Mouse (Mus musculus) heart, embryonic 10.5 days (tissue): ENCODE results near the gene Them7. TPM values are rescaled to one million over a fixed set of nuclear protein-coding genes. Genes with fewer than 3 reads are reported as not detected.

Source experiments
- DNase-seq: peaks from one replicate; pipeline ENCODE4 v3.0.0-alpha.2; 2017; ENCODE audit warnings: low spot score
- H3K27ac ChIP-seq: fragments of 300-500 bp; sonication (generic); 2 replicates; pipeline ENCODE4 v1.5.1; 2016; ENCODE audit warnings: mild to moderate bottlenecking
- H3K27me3 ChIP-seq: fragments of 300-500 bp; sonication (generic); 2 replicates; pipeline ENCODE4 v1.6.1; 2016; ENCODE audit warnings: mild to moderate bottlenecking; ENCODE audit not compliant: poor library complexity, insufficient read depth, severe bottlenecking
- H3K36me3 ChIP-seq: fragments of 300-500 bp; sonication (generic); 2 replicates; pipeline ENCODE4 v1.6.1; 2016; ENCODE audit warnings: mild to moderate bottlenecking, moderate library complexity
- H3K4me1 ChIP-seq: fragments of 300-500 bp; sonication (generic); 2 replicates; pipeline ENCODE4 v1.6.1; 2016; ENCODE audit warnings: mild to moderate bottlenecking
- H3K4me3 ChIP-seq: fragments of 300-500 bp; sonication (generic); 2 replicates; pipeline ENCODE4 v1.5.1; 2016; ENCODE audit warnings: mild to moderate bottlenecking, moderate library complexity
- H3K9me3 ChIP-seq: fragments of 300-500 bp; sonication (generic); 2 replicates; pipeline ENCODE4 v1.6.1; 2016; ENCODE audit warnings: mild to moderate bottlenecking, moderate library complexity
- WGBS: fragments of 180-500 bp; shearing (Covaris S2); methylation state at CpG from one replicate; pipeline ENCODE4 v1.1.7; 2016; 5-methylcytosine and 5-hydroxymethylcytosine counted together
- polyA plus RNA-seq: library from polyadenylated mRNA; unstranded; fragments of >200 nt; fragmentation: Nextera tagmentation; extraction: Ambion mirVana; gene quantifications from 2 replicates; pipeline ENCODE4 v1.2.1, GENCODE M21; 2016

The Them7 gene
- polyA plus RNA-seq, 1 experiment from 2014 or later = 2.7 TPM

DNA sequence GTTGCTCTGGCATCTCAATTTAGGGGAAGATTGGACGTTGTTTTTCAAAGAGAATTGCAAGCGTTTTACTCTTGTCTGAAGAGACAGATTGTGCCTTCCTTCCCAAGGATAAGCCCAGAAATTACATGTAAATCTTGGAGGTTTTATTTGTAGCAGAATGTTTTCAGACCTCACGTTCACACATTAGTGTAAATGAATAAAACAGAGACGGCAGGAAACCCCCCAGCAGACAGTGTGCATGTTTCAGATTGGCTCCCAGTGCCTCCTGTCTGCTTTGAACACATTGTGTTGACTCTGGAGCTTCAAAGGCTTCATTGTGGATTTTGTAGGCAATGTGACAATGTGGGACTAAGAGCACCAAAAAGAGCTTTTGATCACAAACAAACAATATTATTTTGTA is 60.7 kb downstream of the Them7 start:
- DNase-seq = no peak
- H3K27me3 ChIP-seq = no peaks in the 10 kb centered on the region
- no peaks in the 10 kb centered on the region for H3K4me1 ChIP-seq
- 74% methylated on average over 4 of the region's 4 CpGs for WGBS
- H3K4me3 ChIP-seq = no peak overlapping the region
- no peaks in the 10 kb centered on the region for H3K36me3 ChIP-seq
- no peaks in the 10 kb centered on the region for H3K9me3 ChIP-seq
- H3K27ac ChIP-seq = no peak overlapping the region

DNA sequence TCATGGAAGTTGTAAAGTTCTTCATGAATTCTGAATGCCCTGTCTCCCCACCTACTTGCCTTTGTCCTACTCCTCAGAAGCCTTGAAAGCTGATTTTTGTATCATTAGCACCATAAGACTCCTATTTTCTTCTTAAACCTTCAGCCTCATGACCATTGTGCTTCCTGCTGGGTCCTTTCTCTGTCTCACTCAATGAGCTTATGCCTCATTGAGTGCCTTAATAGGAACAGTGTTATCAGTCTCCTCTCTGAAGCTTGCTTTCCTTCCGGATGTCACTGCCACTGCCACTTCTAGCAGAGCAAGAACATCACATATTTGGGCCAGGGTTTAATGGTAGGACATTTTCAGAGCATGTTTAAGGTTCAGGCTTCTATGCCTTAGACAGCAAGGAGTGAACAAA is 71.7 kb downstream of the Them7 start:
- WGBS = 23% methylated on average over 1 of the region's 1 CpGs
- Histone ChIP-seq H3K36me3 (no peaks in the 10 kb centered on the region), H3K4me1 (peaks cover 5% of the 10 kb centered on the region; the same call in 1 of the 2 replicates), H3K4me3 (no peak overlapping the region), H3K9me3 (no peaks in the 10 kb centered on the region), H3K27ac (no peak overlapping the region), H3K27me3 (no peaks in the 10 kb centered on the region)
- no peak for DNase-seq

DNA sequence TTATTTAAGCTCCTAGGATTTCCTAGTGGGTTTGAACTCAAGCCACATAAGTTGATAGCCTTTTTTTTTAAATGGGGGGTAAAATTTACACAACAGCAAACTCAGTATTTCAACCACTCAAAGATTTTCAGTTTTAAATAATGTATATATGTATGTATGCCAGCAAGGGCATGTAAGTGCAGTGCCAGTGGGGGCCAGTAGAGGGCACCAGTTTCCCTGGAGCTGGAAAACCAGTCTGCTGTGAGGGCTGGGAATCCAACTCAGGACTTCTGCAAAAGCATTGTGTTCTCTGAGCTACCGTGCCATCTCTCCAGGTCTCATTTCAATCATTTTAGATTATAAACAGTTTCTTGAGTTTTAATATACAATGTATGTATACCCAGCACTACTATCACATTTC is 74.8 kb downstream of the Them7 start:
- no peak for DNase-seq
- no peaks in the 10 kb centered on the region for H3K9me3 ChIP-seq
- no peaks in the 10 kb centered on the region for H3K27me3 ChIP-seq
- peaks cover 9% of the 10 kb centered on the region; the same call in 1 of the 2 replicates for H3K4me1 ChIP-seq
- H3K4me3 ChIP-seq = no peak overlapping the region
- no peak overlapping the region for H3K27ac ChIP-seq
- no peaks in the 10 kb centered on the region for H3K36me3 ChIP-seq
- 100% methylated on average over 1 of the region's 1 CpGs for WGBS

DNA sequence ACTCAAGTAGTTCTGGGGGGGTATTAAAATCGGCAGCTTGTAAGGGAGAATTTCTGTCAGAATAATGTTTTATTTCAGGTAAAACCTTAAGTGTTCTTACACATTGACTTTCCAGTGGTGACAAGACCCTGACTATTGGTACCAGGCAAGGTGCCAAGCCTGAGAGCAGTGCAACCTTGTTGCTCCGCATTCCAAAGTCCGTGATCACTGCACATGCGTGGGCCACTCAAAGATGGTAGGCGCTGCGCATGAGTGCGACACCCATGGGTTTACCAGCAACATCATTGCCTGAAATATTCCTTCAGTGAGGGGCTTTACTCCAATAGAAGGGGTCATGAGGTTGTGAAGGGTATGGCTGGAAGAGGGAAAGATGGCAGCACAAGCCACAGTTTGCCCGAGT is 77.0 kb downstream of the Them7 start:
- WGBS = 95% methylated on average over 8 of the region's 8 CpGs
- Histone ChIP-seq H3K36me3 (no peaks in the 10 kb centered on the region), H3K4me1 (peaks cover 5% of the 10 kb centered on the region; the same call in 1 of the 2 replicates), H3K9me3 (no peaks in the 10 kb centered on the region), H3K4me3 (no peak overlapping the region), H3K27me3 (no peaks in the 10 kb centered on the region), H3K27ac (no peak overlapping the region)
- DNase-seq = no peak

DNA sequence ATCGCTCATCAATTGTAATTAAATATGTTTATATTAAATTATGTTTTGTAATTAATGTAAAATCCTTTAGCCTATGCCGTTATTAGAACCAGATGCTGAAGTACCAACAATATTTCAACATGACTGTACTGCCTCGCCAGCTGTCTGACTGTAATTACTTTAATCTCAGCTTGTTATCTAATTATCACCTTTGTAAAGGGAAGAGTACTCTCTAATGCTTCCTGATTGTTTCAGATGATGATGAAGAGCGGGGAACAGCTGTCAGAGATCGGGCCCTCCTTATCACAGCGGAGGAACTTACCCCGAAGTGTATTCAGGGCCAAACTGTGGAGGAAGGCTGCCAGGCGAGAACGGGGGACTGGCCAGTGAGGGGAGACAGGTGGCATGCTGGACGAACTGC is 77.4 kb downstream of the Them7 start:
- Histone ChIP-seq H3K36me3 (no peaks in the 10 kb centered on the region), H3K4me3 (no peak overlapping the region), H3K4me1 (peaks cover 3% of the 10 kb centered on the region; the same call in 1 of the 2 replicates), H3K27me3 (no peaks in the 10 kb centered on the region), H3K9me3 (no peaks in the 10 kb centered on the region), H3K27ac (no peak overlapping the region)
- no peak for DNase-seq
- WGBS = 38% methylated on average over 10 of the region's 10 CpGs

DNA sequence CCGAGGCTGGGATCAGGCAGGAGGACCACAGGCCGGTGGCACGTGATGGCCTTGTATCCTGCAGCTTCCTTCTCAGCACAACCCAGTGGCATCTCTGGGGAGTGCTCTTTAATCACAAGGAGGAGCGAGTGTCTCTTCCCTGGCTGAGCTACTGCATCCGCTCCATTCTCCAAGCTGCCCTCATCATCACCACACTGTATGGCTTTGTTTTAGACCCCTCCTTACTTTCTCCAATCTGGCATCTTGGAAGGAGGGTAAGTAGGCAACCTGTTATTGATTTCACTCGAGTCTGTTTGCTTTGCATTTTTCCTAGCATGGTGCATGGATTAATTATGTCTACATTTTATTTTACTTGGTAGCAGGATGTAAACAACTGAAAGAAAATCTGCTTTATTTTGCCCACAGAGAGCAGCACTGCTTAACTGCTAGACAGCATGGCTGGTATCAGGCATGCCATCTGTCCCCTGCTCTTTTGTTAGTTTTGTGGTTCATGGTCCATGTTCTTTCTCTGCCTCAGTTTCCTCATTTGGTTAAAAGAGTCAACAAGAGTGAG is 79.9 kb downstream of the Them7 start:
- H3K27me3 ChIP-seq = no peaks in the 10 kb centered on the region
- H3K9me3 ChIP-seq = no peaks in the 10 kb centered on the region
- H3K4me3 ChIP-seq = no peak overlapping the region
- 57% methylated on average over 6 of the region's 6 CpGs for WGBS
- no peak overlapping the region for H3K27ac ChIP-seq
- no peak for DNase-seq
- no peaks in the 10 kb centered on the region for H3K36me3 ChIP-seq
- peaks cover 7% of the 10 kb centered on the region; the same call in 1 of the 2 replicates for H3K4me1 ChIP-seq

DNA sequence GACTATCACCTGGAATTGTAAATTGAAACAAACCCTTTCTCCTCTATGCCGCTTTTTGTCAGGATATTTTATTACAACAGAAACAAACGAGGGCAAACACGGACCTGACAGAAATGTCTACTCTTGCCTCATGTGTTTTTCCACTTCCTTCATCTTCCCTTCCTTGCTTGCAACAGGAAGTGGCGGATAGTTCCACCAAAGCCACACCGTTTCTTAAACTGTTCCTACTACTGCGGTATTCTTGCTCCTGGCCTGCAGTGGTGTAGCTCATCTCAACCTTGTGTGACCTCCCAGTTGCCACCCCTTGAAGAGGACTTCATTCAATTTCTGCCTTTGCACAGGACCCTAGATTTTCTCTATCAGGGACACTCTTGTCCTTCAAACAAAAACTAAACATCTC is 81.8 kb downstream of the Them7 start:
- DNase-seq = no peak
- no peaks in the 10 kb centered on the region for H3K36me3 ChIP-seq
- 85% methylated on average over 6 of the region's 6 CpGs for WGBS
- H3K4me3 ChIP-seq = no peak overlapping the region
- H3K4me1 ChIP-seq = peaks cover 7% of the 10 kb centered on the region; the same call in 1 of the 2 replicates
- H3K27ac ChIP-seq = no peak overlapping the region
- H3K27me3 ChIP-seq = no peaks in the 10 kb centered on the region
- H3K9me3 ChIP-seq = no peaks in the 10 kb centered on the region

DNA sequence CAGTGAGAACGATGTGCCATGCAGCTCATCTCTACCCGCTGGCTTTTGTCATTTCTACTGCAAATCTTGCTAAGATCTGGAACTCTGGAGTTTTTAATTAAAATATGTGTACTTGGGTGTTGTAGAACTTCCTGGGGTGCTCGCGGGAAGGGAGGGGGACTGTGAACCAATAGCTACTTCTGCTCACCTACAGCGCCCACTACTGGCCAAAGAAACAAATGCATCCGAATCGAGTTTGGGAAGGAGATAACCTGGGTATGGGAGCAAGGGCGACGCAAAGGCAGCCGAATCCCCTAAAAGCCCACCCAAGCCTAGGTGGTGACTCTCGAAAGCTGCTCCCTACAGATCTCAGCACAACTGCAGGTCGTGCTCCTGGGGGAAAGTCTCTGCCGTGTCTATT is 87.3 kb downstream of the Them7 start:
- 33% methylated on average over 13 of the region's 13 CpGs for WGBS
- no peak overlapping the region for H3K27ac ChIP-seq
- H3K27me3 ChIP-seq = peaks cover 18% of the 10 kb centered on the region; the same call in 1 of the 2 replicates
- DNase-seq = no peak
- H3K4me1 ChIP-seq = peaks cover 6% of the 10 kb centered on the region; the same call in 1 of the 2 replicates
- H3K4me3 ChIP-seq = no peak overlapping the region
- H3K9me3 ChIP-seq = no peaks in the 10 kb centered on the region
- H3K36me3 ChIP-seq = no peaks in the 10 kb centered on the region

DNA sequence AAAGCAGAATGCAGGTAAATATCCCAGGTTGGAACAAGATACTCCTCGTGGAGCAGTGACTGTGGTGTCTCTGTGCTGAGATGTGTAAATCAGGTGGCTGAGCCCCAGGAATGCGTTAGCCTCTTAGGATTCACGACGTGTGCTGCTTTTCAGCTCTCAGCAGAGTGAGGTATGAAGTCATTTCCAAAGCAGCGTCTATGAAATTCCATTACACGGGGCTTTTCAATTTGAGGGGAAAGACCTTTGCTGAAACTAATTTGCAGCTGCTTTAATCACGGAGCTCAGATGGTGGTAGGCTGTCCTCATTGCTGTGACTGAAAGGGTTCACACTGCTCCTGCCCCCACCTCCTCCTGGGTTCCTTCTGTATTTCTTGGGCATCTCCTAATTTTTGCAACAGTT is 87.9 kb downstream of the Them7 start:
- H3K4me1 ChIP-seq = peaks cover 6% of the 10 kb centered on the region; the same call in 1 of the 2 replicates
- H3K27me3 ChIP-seq = peaks cover 18% of the 10 kb centered on the region; the same call in 1 of the 2 replicates
- DNase-seq = no peak
- H3K9me3 ChIP-seq = no peaks in the 10 kb centered on the region
- no peak overlapping the region for H3K27ac ChIP-seq
- H3K36me3 ChIP-seq = no peaks in the 10 kb centered on the region
- H3K4me3 ChIP-seq = no peak overlapping the region
- 11% methylated on average over 7 of the region's 7 CpGs for WGBS

DNA sequence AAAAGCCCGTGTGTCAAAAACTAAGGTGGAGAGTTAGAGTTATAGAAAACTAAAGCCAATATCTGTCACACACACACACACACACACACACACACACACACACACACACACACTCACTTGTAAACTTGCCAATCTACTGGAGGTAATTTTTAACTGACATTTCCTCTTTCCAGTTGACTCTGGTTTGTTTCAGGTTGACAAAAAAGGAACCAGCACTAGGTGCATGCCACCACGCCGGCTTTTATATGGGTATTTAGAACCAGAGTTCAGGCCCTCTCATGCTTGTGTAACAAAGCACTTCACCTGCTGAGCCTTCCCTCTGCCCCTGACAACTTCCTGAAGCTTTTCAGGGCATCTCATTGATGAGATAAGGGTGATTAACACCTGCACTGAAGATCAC is 89.0 kb downstream of the Them7 start:
- Histone ChIP-seq H3K27ac (no peak overlapping the region), H3K27me3 (peaks cover 18% of the 10 kb centered on the region; the same call in 1 of the 2 replicates), H3K9me3 (no peaks in the 10 kb centered on the region), H3K4me1 (0 out of 2 replicates have a peak, but pooled peaks cover 2% of the 10 kb centered on the region), H3K4me3 (no peak overlapping the region), H3K36me3 (no peaks in the 10 kb centered on the region)
- WGBS = 45% methylated on average over 3 of the region's 3 CpGs
- no peak for DNase-seq

DNA sequence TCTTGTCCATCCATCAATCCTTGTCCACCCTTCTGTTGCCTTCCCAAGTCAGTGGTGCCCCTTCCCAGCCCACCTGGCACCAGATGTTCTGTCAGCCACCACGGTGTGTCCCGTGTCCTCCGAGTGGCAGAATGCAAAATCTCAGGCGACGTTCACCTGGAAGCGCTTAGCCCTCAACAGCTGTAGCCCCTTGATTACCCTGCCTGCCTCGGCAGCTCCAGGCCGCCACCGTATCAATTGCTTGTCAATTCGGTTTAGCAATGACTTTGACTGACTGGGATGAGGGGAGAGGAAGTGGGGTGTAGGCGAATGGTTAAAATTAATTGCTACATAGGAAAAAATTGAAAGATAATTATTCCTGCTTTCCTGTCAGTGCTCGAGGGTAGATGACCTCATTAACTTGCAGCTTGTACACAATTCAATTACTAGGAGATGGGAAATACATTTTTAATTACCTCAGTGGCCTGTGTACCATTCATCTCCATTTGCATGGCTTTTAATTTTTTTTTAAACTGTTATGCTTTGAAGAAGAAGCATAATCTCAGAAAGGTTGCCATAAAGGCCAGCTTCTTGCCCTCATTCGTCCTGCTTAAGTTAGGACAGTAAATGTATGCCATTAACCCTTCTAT is 93.5 kb downstream of the Them7 start:
- WGBS = 66% methylated on average over 13 of the region's 13 CpGs
- no peak overlapping the region for H3K27ac ChIP-seq
- no peak for DNase-seq
- H3K36me3 ChIP-seq = no peaks in the 10 kb centered on the region
- H3K4me3 ChIP-seq = no peak overlapping the region
- H3K9me3 ChIP-seq = no peaks in the 10 kb centered on the region
- H3K27me3 ChIP-seq = peaks cover 9% of the 10 kb centered on the region; the same call in 1 of the 2 replicates
- no peaks in the 10 kb centered on the region for H3K4me1 ChIP-seq

DNA sequence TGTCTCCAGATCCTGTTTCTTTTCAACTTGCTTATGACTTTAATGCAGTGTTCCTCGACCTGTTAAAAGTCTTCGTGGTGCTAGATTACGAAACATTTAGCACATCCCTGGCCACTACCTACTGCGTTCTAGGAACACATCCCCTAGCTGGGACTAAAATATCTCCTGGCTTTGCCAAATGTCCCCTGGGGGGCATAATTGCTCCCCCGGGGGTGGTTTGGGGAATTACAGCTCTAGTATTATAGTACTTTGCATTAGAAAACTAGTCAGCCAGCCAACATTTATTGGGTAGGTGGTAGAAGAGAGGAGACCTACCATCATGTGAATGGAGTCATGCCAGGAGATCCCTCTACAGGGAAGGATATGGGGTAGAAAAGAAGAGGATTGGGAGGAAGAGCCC is 101.9 kb downstream of the Them7 start:
- Histone ChIP-seq H3K27me3 (no peaks in the 10 kb centered on the region), H3K9me3 (no peaks in the 10 kb centered on the region), H3K36me3 (no peaks in the 10 kb centered on the region), H3K4me1 (no peaks in the 10 kb centered on the region), H3K4me3 (no peak overlapping the region), H3K27ac (no peak overlapping the region)
- DNase-seq = no peak
- whole genome bisulfite sequencing = 83% methylated on average over 5 of the region's 5 CpGs

DNA sequence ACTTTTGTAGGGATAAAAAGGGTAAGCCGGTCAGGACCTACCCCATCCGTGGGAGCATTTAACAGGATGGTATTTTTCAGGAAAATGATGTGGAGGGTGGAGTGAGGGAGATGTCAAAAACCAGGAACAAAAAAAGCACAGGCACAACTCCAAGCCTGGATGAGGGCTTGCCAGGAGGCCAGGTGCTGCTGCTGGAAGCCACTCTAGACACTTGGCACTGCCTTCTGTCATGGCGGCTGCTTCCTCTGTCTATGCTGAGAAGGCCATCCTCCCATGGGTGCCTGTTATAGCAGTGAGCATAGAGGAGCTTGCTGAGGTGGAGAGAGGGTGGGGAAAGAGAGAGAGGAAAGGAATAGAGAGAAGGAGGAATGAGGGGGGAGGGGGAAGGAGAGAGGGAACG is 105.9 kb downstream of the Them7 start:
- H3K36me3 ChIP-seq = no peaks in the 10 kb centered on the region
- DNase-seq = no peak
- no peak overlapping the region for H3K4me3 ChIP-seq
- H3K27ac ChIP-seq = no peak overlapping the region
- peaks cover 7% of the 10 kb centered on the region; the same call in 1 of the 2 replicates for H3K4me1 ChIP-seq
- H3K9me3 ChIP-seq = no peaks in the 10 kb centered on the region
- peaks cover 13% of the 10 kb centered on the region for H3K27me3 ChIP-seq
- WGBS = 85% methylated on average over 4 of the region's 4 CpGs
